Comparison of ENCODE assay signal across 10 mouse cellular contexts in genomic region chr9:32010953-32011770, GRCm38 (mm10).
A peak's percentile ranks its signal among the peaks of the same experiment; 100 is the strongest.
DNase-seq lines count a peak whose midpoint lies in the region; ATAC-seq lines count a peak whose summit lies in the region.
"Had no signal": no experiment of that assay in that cellular context is flagged by ENCODE, and none has a peak within 500 bp of the region (broad histone marks: within the 10 kb centered on the region; RNA-seq: fewer than 3 reads in every experiment).

No protein-coding gene starts in this region.

- ATAC-seq in activated CD4-positive, CD25-positive, alpha-beta regulatory T cell, adult 4 months, result no peak

- DNase-seq in cerebellum, postnatal 10 days, result peak; percentile 35 to 65
- no peak for DNase-seq in cerebellum, adult 11-12 months
- peak; percentile 33 for DNase-seq in urinary bladder, postnatal 25 days (ENCODE audit: low spot score)
- no peak for DNase-seq in urinary bladder, postnatal 10 days (ENCODE audit: low spot score)
- DNase-seq in kidney, postnatal 25 days, result peak; percentile 66 to 89
- peak; percentile 59 for DNase-seq in yolk sac, embryonic 10.5 days (ENCODE audit: low spot score)
- no peak for DNase-seq in gastrocnemius, postnatal 25 days
- DNase-seq: cerebellum, adult 8-10 months; gastrocnemius, postnatal 10 days had no signal

Comparison
In these comparisons a context has a peak if more than half of its experiments do, and no peak if none do; other contexts are left out.
1. DNase-seq: peak in cerebellum, postnatal 10 days (2 of 2), urinary bladder, postnatal 25 days (single experiment), kidney, postnatal 25 days (2 of 2) and yolk sac, embryonic 10.5 days (single experiment); none in cerebellum, adult 11-12 months (single experiment), urinary bladder, postnatal 10 days (single experiment) and gastrocnemius, postnatal 25 days (single experiment).